Mouse (Mus musculus) ZHBTc4 (cell line): Measurements from ENCODE around the gene 1500009C09Rik.
"Not testable (repeated sequence)": the region's sequence is repeated elsewhere in the genome, so short reads cannot be mapped to it uniquely, and the experiment has no call there.

ENCODE experiments used
- DNase-seq: peaks from one replicate; pipeline ENCODE4 v3.0.0-alpha.2; 2011; ENCODE audit warnings: low read depth, low spot score

The 1500009C09Rik gene

GRCm38 (mm10) chr15:82218778-82219666 is 33.2 kb upstream of the 1500009C09Rik start:
- DNase-seq, result peak; percentile 66

DNA sequence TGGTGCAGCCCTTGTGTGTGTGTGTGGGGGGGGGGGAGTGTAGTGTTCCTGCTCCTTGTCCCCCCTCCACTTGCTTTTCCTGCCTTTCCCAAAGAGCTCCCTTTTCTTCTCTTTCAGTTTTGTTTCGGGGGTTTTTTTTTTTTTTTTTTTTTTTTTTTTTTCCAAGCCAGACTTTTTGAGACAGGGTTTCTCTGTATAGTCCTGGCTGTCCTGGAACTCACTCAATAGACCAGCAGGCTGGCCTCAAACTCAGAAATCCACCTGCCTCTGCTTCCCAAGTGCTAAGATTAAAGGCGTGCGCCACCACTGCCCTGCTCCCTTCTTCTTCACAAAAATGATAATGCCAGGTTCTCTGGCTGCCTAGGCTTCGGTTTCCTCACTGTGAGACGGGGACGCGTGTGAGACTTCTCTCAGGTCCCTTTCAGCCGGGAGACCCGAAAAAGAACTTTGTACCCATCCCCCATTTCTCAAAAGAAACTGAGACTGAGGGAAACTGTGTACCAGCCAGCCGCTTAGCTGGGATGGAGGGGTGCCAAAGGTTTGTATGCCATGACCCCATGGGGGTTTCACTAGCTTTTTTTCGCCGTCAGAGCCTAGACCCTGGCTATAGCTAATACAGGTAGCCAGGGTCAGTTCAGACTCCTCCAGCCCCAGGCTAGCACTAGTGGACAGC is 32.1 kb upstream of the 1500009C09Rik start:
- no peak for DNase-seq

DNA sequence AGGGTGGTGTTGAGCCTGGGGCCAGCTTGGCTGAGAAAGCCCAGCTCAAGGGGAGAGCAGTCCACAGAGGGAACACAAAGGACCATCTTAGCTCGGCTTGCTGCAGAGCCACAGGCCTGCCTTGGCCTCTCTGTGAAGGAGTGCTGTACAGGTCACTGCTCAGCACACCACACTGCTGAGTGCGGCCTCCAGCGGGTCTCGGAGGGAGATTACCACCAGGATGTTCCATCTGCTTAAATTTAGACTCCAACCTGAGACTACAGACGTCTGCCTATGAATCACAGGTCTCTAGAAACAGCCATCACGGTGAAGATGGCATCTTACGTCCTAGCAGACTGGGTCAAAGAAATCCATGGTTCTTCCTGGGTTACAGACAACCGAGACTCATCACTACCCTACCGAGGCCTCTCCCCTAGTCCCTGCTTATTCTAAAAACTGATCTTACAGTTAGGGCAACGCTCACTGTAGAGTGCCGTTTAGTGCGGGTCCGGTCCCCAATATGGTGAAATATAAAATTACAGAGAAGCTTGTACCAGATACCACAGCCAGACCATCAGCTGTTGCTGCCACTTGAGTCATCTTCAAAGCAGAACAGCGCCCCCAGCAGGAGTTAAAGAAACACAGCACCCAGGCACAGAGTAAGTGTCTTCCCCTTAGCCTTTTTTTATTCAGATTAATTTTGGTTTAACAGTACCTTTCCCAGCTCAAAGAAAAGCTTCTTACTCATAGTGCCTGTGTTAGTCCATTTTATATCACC is 30.9 kb upstream of the 1500009C09Rik start:
- DNase-seq, result peak; percentile 77

- no peak for DNase-seq
These were observed 28.9 kb upstream of the 1500009C09Rik start for GRCm38 (mm10) chr15:82223251-82223650.

DNA sequence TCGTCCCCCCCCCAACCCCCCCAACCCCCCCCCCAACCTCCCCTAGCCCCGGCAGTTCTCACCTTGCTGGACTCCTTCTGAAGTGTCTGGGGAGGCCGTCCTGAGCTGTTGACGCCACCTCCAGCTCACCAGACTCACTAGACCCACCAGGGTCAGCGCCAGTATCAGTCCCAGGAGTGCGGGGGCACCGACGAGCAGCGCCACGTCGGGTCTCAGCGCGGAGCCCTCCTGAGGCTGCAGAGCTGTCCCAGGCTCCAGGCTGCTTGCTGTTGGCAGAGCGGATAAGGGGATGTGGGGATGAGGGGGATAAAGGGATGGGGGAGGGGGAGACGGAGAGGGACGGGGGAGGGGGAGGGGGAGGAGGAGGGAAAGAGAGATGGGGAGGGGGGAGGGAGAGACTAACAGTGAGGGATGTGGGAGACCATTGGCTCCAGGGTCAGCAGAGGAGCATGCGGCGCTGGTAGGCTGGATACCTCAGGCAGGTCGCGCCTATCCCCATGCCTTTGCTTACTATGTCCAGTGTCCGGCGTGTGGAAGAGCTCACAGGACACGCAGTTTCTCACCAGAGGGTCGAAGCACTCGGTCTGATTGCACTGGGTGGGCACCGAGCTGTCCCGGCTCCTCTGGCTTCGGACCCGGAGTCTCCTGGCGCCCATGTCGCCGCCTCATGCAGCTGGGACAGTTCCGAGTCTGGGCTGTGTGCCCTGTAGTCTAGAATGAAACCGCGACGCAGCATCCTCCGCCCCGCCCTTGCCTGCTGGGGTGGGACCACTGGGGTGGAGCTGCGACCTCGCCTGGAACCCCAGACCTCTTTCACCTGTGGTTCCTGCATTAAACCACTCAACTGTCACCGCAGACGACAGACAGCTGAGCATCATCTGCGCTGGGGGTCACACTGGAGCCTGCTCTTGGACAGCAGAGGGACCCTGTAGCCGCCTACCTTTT is 28.3 kb upstream of the 1500009C09Rik start, which contains the start of gene Tnfrsf13c:
Gene Tnfrsf13c (minus strand): TSS at position 713 of the 945 bp plus-strand sequence.
- DNase-seq, result no peak

- no peak for DNase-seq
These were observed 27.5 kb upstream of the 1500009C09Rik start for GRCm38 (mm10) chr15:82224602-82225215.

- no peak for DNase-seq
These were observed 26.4 kb upstream of the 1500009C09Rik start for GRCm38 (mm10) chr15:82225769-82226168.

DNA sequence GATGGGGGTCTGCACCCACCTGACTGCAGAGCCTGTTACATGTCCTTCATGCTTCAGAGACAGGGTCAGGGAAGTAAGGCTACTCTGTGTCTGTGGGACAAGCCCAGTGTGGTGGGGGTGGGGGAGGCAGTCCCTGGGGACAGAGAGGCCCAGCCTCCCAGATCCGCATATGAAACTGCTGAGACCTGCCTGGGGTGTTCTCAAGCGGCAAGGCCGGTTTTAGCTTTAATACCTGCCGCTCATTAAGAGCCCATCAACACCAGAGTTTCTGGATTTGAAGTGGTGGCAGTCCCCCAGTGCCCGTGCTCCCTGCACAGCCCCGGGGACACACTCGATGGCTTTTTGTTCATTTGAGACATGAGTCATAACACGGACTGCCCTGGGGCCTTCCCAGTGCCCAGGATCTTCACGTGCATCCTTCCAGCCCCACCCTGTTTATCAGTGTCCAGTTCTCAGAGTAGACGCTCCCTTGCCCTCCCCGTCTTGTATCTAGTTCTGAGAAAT is 22.6 kb upstream of the 1500009C09Rik start:
- DNase-seq, result no peak

DNA sequence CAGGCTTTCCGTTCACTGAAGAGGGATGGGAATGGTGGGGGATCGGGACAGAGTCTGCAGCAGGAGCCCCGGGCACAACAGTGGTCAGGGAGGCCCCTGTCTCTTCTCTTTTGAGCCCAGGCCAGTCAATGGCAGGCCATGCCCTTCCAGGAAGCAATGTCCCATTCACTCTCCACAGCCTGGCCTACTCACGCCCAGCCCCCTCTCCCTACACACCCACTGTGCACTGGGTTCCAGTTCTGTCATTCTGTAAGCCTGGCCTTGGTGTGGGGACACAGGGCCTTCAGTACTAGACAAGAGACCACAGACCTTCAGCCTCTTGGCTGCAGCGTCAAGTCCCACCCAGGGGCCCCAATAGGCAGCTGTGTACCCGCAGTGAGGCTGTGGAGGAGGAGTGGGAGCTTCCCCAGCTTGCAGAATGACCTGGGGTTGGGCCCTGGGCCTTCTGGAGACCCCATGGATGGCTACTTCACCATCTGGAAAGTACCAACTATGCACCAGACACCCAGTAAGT is 22.0 kb upstream of the 1500009C09Rik start:
- DNase-seq, result no peak

GRCm38 (mm10) chr15:82231100-82231499 is 21.1 kb upstream of the 1500009C09Rik start:
- DNase-seq, result no peak

DNA sequence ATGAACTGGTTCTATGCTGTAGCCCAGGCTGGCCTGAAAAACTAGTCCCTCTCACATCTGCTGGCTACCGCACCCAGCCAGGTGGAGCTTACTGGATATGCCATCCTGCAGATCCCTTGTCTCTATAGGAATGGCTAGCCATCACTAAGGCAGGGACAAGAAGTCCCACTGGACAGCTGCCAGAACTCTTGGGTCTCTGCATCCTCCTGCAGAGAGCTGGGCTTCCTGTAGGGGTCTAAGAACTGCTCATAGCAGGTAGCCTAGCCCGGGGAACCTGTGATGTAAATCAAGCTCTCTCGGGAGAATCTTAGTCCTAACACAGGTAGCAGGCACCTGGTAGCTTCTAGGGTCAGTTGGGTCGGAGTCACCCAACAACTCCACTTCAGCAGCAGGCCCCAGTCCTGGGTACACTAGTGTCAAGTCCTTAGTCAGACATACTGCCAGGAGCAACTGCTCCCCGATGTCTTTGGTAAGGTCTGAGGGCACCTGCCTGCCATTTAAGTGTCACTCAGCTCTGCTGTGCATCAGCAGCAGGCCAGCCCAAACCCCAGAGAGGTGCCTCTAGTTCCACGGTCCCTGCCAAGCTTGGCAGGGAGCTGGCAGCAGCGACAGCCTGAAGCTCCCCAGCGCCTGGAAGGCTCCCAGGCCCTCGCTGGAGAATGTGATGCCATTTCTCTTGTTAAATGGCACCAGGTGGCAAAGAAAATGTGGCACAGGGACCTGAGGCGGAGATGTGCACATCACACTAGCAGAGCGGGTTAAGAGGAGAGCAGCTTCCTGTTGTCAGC is 20.4 kb upstream of the 1500009C09Rik start:
- no peak for DNase-seq

- DNase-seq, result no peak
These were observed 19.5 kb upstream of the 1500009C09Rik start for GRCm38 (mm10) chr15:82232651-82233050.

GRCm38 (mm10) chr15:82235661-82236060 is 16.5 kb upstream of the 1500009C09Rik start:
- peak; percentile 58 for DNase-seq

DNA sequence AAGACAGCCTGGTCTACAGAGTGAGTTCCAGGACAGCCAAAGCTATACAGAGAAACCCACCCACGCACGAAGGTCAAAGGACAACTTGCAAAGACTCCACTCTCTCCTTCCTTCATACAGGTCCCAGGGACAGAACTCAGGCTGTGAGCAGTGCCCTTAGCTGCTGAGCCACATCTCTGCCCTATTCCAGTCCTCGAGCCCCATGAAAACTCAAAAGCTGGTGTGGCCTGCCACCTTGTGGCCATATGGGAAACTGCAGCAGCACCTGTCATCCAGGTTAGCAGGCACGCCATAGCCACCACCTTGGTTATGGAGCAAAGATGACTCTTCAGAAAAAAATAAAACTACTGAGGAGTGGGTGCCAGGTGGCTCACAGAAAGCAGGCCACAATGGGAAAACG is 15.6 kb upstream of the 1500009C09Rik start:
- DNase-seq, result peak; percentile 88

- DNase-seq, result no peak
These were observed 8.9 kb upstream of the 1500009C09Rik start for GRCm38 (mm10) chr15:82243311-82243710.

GRCm38 (mm10) chr15:82243742-82244114 is 8.5 kb upstream of the 1500009C09Rik start:
- no peak for DNase-seq

- peak; percentile 96 for DNase-seq
These were observed 7.9 kb upstream of the 1500009C09Rik start, which contains the start of gene Cenpm for GRCm38 (mm10) chr15:82244115-82244804. TSS of gene Cenpm (minus strand) at chr15:82244748.

- DNase-seq, result not testable (repeated sequence)
These were observed 7.4 kb upstream of the 1500009C09Rik start for GRCm38 (mm10) chr15:82244805-82245161.
